Mouse (Mus musculus) erythroblast, embryonic 14.5 days (primary cell): ENCODE measurements around the gene Tmem171.

Experiments
- GATA1 ChIP-seq: IDR thresholded peaks from 2 replicates; pipeline ENCODE4 v1.6.1; 2012; ENCODE audit warnings: low read length, inconsistent platforms, mixed read lengths
- TAL1 ChIP-seq: IDR thresholded peaks from 3 replicates; pipeline ENCODE4 v1.6.1; 2012; ENCODE audit warnings: low read length, inconsistent platforms, mixed read lengths

DNA sequence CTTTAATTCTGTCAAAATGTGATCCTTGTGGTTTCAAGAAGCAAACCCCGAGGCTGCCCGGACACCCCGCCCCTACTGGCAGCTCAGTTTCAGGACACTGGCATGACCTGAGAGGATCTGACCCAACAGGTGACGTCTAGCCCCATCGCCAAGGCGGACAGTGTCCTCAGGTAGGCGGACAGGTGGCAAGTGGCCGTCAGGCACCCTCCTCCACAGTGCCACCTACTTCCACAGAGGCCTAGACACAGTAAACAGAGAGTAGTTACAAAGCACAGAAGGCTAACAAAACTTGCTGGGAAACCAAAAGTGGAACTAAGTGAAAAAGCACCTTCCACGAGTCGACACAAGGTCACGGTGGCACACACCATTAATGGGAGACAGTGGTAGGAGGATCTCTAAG is 1.3 kb downstream of the Tmem171 start:
- TF ChIP-seq GATA1, result no peak
- no peak for TF ChIP-seq TAL1
